Mouse (Mus musculus): ENCODE measurements at regions not wholly inside any gene's neighbourhood (a gene's known extent, or its start where the extent isn't known, plus 50 kb on each side); places are given as distances from the start of the nearest gene placed in this dataset.
A peak's percentile ranks its signal among the peaks of the same experiment; 100 is the strongest.

GRCm38 (mm10) chr9:27724576-27724975 is 66.0 kb upstream of the Opcml start:
- H3K4me3 ChIP-seq (ENCODE audit: insufficient read depth, low read length) = no peak overlapping the region
- TF ChIP-seq POLR2A (IDR thresholded peaks at IDR 0.05; ENCODE audit: extremely low read depth, insufficient read depth, low read length) = no peak
- TF ChIP-seq CTCF (IDR thresholded peaks at IDR 0.05; ENCODE audit: extremely low read depth, insufficient read depth, low read length) = no peak
- H3K27ac ChIP-seq (ENCODE audit: insufficient read depth, low read length) = no peak overlapping the region
- peaks cover 4% of the 10 kb centered on the region for H3K4me1 ChIP-seq (ENCODE audit: control insufficient read depth, insufficient read depth, low read length)

GRCm38 (mm10) chr9:27728652-27729557 is 61.7 kb upstream of the Opcml start:
- TF ChIP-seq CTCF (IDR thresholded peaks at IDR 0.05; ENCODE audit: extremely low read depth, insufficient read depth, low read length) = no peak
- no peak for TF ChIP-seq POLR2A (IDR thresholded peaks at IDR 0.05; ENCODE audit: extremely low read depth, insufficient read depth, low read length)
- no peak overlapping the region for H3K4me3 ChIP-seq (ENCODE audit: insufficient read depth, low read length)
- H3K4me1 ChIP-seq (ENCODE audit: control insufficient read depth, insufficient read depth, low read length) = peaks cover 4% of the 10 kb centered on the region
- H3K27ac ChIP-seq (ENCODE audit: insufficient read depth, low read length) = no peak overlapping the region; the same call in 1 of the 2 replicates

GRCm38 (mm10) chr9:27729558-27729889 is 61.1 kb upstream of the Opcml start:
- Histone ChIP-seq H3K4me1 (ENCODE audit: control insufficient read depth, insufficient read depth, low read length) (peaks cover 4% of the 10 kb centered on the region), H3K27ac (ENCODE audit: insufficient read depth, low read length) (no peak overlapping the region), H3K4me3 (ENCODE audit: insufficient read depth, low read length) (no peak overlapping the region)
- TF ChIP-seq POLR2A (IDR thresholded peaks at IDR 0.05; ENCODE audit: extremely low read depth, insufficient read depth, low read length) (no peak), CTCF (IDR thresholded peaks at IDR 0.05; ENCODE audit: extremely low read depth, insufficient read depth, low read length) (no peak)

- H3K27ac ChIP-seq (ENCODE audit: insufficient read depth, low read length) = no peak overlapping the region
- H3K4me1 ChIP-seq (ENCODE audit: control insufficient read depth, insufficient read depth, low read length) = no peaks in the 10 kb centered on the region
- peak; percentile 53 for TF ChIP-seq CTCF (IDR thresholded peaks at IDR 0.05; ENCODE audit: extremely low read depth, insufficient read depth, low read length)
- no peak for TF ChIP-seq POLR2A (IDR thresholded peaks at IDR 0.05; ENCODE audit: extremely low read depth, insufficient read depth, low read length)
- no peak overlapping the region for H3K4me3 ChIP-seq (ENCODE audit: insufficient read depth, low read length)
Measured at GRCm38 (mm10) chr9:27739287-27739686, 51.3 kb upstream of the Opcml start.
